Mouse (Mus musculus) embryonic fibroblast, embryonic 13.5 days (primary cell): ENCODE measurements around the gene Fam3b. TPM values are rescaled to one million over a fixed set of nuclear protein-coding genes. Genes with fewer than 3 reads are reported as not detected.

Source experiments
- H3K27ac ChIP-seq: 2 replicates; pipeline ENCODE4 v1.5.1; 2012; ENCODE audit warnings: low read length, control low read depth, inconsistent platforms; ENCODE audit not compliant: insufficient read depth
- H3K4me1 ChIP-seq: 2 replicates; pipeline ENCODE4 v1.6.1; 2011; ENCODE audit warnings: low read length; ENCODE audit not compliant: control insufficient read depth, insufficient read depth
- H3K4me3 ChIP-seq: 2 replicates; pipeline ENCODE4 v1.5.1; 2011; ENCODE audit warnings: mild to moderate bottlenecking, control low read depth, low read length; ENCODE audit not compliant: insufficient read depth
- CTCF ChIP-seq: IDR thresholded peaks from 2 replicates; pipeline ENCODE4 v1.5.1; 2011; ENCODE audit warnings: mild to moderate bottlenecking, control low read depth, low read length, moderate library complexity, borderline replicate concordance; ENCODE audit not compliant: insufficient read depth
- POLR2A ChIP-seq: IDR thresholded peaks from 2 replicates; pipeline ENCODE4 v1.6.1; 2011; ENCODE audit warnings: low read depth, mild to moderate bottlenecking, control low read depth, low read length, moderate library complexity
- polyA plus RNA-seq: library from polyadenylated mRNA; stranded (reverse); fragments of >200 nt; gene quantifications from 2 replicates; pipeline ENCODE4 v1.2.4, GENCODE M21; 2011; ENCODE audit warnings: low read depth; ENCODE audit not compliant: missing spikeins, insufficient read length

The Fam3b gene
- polyA plus RNA-seq, 1 experiment = not detected

DNA sequence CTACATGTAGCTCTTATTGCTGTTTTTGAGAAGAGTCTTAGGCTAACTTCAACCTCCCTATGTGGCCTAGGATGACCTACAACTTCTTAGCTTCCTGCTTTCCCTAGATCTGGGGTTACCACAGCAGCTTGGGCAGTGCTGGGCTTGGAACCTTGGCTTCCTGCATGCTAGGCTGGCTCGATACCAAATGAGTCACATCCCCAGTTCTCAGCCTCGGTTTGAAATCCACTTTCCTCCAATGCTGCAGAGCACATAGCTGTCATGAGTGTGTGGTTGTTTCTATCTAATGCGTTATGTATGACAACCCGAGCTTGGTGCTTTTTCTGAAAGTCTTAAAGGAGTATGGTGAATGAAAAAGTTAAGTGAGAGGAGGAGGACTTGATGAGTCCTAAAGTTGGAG is 83.3 kb downstream of the Fam3b start:
- TF ChIP-seq CTCF (no peak), POLR2A (no peak)
- Histone ChIP-seq H3K27ac (no peak overlapping the region), H3K4me1 (no peaks in the 10 kb centered on the region), H3K4me3 (no peak overlapping the region)

- no peak for TF ChIP-seq CTCF
- no peak for TF ChIP-seq POLR2A
- no peak overlapping the region for H3K27ac ChIP-seq
- H3K4me3 ChIP-seq = no peak overlapping the region
- no peaks in the 10 kb centered on the region for H3K4me1 ChIP-seq
These were observed 84.5 kb downstream of the Fam3b start for GRCm38 (mm10) chr16:97430091-97430490.

DNA sequence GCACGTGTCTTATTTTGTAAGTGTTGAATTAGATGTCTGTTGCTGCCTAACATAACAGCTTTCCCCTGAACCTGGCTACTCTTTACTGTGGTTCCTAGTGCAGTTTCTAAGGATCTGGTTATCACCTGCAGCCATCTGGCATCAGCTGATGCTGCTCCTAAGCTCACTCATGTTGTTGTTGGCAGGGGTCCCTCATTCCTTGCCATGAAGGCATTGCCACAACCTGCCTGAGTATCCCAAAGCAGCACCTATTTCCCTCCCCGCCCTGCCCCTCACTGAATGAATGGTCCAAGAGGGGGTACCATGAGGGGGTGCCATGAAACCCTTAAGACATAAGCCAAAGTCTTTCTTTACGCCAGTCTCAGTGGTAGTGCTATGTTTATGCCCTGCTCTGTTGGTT is 86.6 kb downstream of the Fam3b start:
- TF ChIP-seq POLR2A (no peak), CTCF (no peak)
- Histone ChIP-seq H3K4me1 (no peaks in the 10 kb centered on the region), H3K27ac (no peak overlapping the region), H3K4me3 (no peak overlapping the region)

GRCm38 (mm10) chr16:97423627-97424026 is 91.0 kb downstream of the Fam3b start:
- H3K4me1 ChIP-seq = no peaks in the 10 kb centered on the region
- no peak overlapping the region for H3K27ac ChIP-seq
- TF ChIP-seq CTCF (no peak), POLR2A (no peak)
- no peak overlapping the region for H3K4me3 ChIP-seq

- H3K27ac ChIP-seq = no peak overlapping the region
- no peak for TF ChIP-seq POLR2A
- TF ChIP-seq CTCF = no peak
- H3K4me3 ChIP-seq = no peak overlapping the region
- H3K4me1 ChIP-seq = no peaks in the 10 kb centered on the region
These were observed 92.9 kb downstream of the Fam3b start for GRCm38 (mm10) chr16:97421671-97422070.

Other genes starting within 250 kb of the Fam3b start
- gene Bace2, start 158.1 kb downstream of the Fam3b start, polyA plus RNA-seq = 4.2 and 5.1 TPM in 2 replicates
- 0.60 and 2.5 TPM in 2 replicates for gene Mx1, start 51.9 kb downstream of the Fam3b start, polyA plus RNA-seq
- not detected in 2 replicates for gene Tmprss2, start 96.4 kb upstream of the Fam3b start, polyA plus RNA-seq
- gene Ripk4, start 249.0 kb upstream of the Fam3b start, polyA plus RNA-seq = 0.32 TPM in 1 of 2 replicates, not detected in the other